Mouse (Mus musculus): ENCODE data around the gene Ccdc30. TPM values are rescaled to one million over a fixed set of nuclear protein-coding genes. Genes with fewer than 3 reads are reported as not detected.
A peak's percentile ranks its signal among the peaks of the same experiment; 100 is the strongest.

Gene Ccdc30
- total RNA-seq, 2 experiments from 2014 or later = 2.9 TPM; not detected in 1

- peak; percentile 23; the same call in 1 of the 2 replicates for ATAC-seq (replicated peaks; ENCODE audit: low FRiP score, low TSS enrichment, poor library complexity, severe bottlenecking)
Observed at GRCm38 (mm10) chr4:119421921-119422293, 6.6 kb upstream of the Ccdc30 start.

GRCm38 (mm10) chr4:119421191-119421590 lies 5.9 kb upstream of the Ccdc30 start:
- ATAC-seq (replicated peaks; ENCODE audit: low FRiP score, low TSS enrichment, poor library complexity, severe bottlenecking) = no peak

- peak; percentile 63 for ATAC-seq (replicated peaks; ENCODE audit: low FRiP score, low TSS enrichment, poor library complexity, severe bottlenecking)
Observed at GRCm38 (mm10) chr4:119417894-119418293, 2.6 kb upstream of the Ccdc30 start.

GRCm38 (mm10) chr4:119417270-119417669 lies 1.9 kb upstream of the Ccdc30 start:
- ATAC-seq (replicated peaks; ENCODE audit: low FRiP score, low TSS enrichment, poor library complexity, severe bottlenecking) = no peak

GRCm38 (mm10) chr4:119412791-119413190 lies 2.5 kb downstream of the Ccdc30 start:
- ATAC-seq (replicated peaks; ENCODE audit: low FRiP score, low TSS enrichment, poor library complexity, severe bottlenecking) = no peak

GRCm38 (mm10) chr4:119411877-119412650 lies 3.3 kb downstream of the Ccdc30 start:
- ATAC-seq (replicated peaks; ENCODE audit: low FRiP score, low TSS enrichment, poor library complexity, severe bottlenecking) = no peak

- ATAC-seq (replicated peaks; ENCODE audit: low FRiP score, low TSS enrichment, poor library complexity, severe bottlenecking) = no peak
Observed at GRCm38 (mm10) chr4:119403431-119403830, 11.9 kb downstream of the Ccdc30 start.

GRCm38 (mm10) chr4:119400896-119401295 lies 14.4 kb downstream of the Ccdc30 start:
- ATAC-seq (replicated peaks; ENCODE audit: low FRiP score, low TSS enrichment, poor library complexity, severe bottlenecking) = no peak

GRCm38 (mm10) chr4:119398751-119399150 lies 16.6 kb downstream of the Ccdc30 start:
- no peak for ATAC-seq (replicated peaks; ENCODE audit: low FRiP score, low TSS enrichment, poor library complexity, severe bottlenecking)

GRCm38 (mm10) chr4:119390369-119390768 lies 25.0 kb downstream of the Ccdc30 start:
- 0 out of 2 replicates have a peak, but pooled peaks have one; percentile 44 for ATAC-seq (replicated peaks; ENCODE audit: low FRiP score, low TSS enrichment, poor library complexity, severe bottlenecking)

GRCm38 (mm10) chr4:119389184-119389583 lies 26.1 kb downstream of the Ccdc30 start:
- no peak for ATAC-seq (replicated peaks; ENCODE audit: low FRiP score, low TSS enrichment, poor library complexity, severe bottlenecking)

GRCm38 (mm10) chr4:119381471-119382190 lies 33.7 kb downstream of the Ccdc30 start:
- no peak for ATAC-seq (replicated peaks; ENCODE audit: low FRiP score, low TSS enrichment, poor library complexity, severe bottlenecking)

GRCm38 (mm10) chr4:119369460-119369859 lies 45.9 kb downstream of the Ccdc30 start:
- ATAC-seq (replicated peaks; ENCODE audit: low FRiP score, low TSS enrichment, poor library complexity, severe bottlenecking) = no peak

- no peak for ATAC-seq (replicated peaks; ENCODE audit: low FRiP score, low TSS enrichment, poor library complexity, severe bottlenecking)
Observed at GRCm38 (mm10) chr4:119366758-119367526, 48.4 kb downstream of the Ccdc30 start.

GRCm38 (mm10) chr4:119362231-119362630 lies 53.1 kb downstream of the Ccdc30 start:
- ATAC-seq (replicated peaks; ENCODE audit: low FRiP score, low TSS enrichment, poor library complexity, severe bottlenecking) = no peak

GRCm38 (mm10) chr4:119359196-119359971 lies 55.9 kb downstream of the Ccdc30 start:
- peak; percentile 68 for ATAC-seq (replicated peaks; ENCODE audit: low FRiP score, low TSS enrichment, poor library complexity, severe bottlenecking)

GRCm38 (mm10) chr4:119345508-119345907 lies 69.8 kb downstream of the Ccdc30 start:
- no peak for ATAC-seq (replicated peaks; ENCODE audit: low FRiP score, low TSS enrichment, poor library complexity, severe bottlenecking)

GRCm38 (mm10) chr4:119338861-119339361 lies 76.4 kb downstream of the Ccdc30 start:
- peak; percentile 78 for ATAC-seq (replicated peaks; ENCODE audit: low FRiP score, low TSS enrichment, poor library complexity, severe bottlenecking)

- ATAC-seq (replicated peaks; ENCODE audit: low FRiP score, low TSS enrichment, poor library complexity, severe bottlenecking) = no peak
Observed at GRCm38 (mm10) chr4:119338422-119338821, 76.9 kb downstream of the Ccdc30 start.
